Mouse (Mus musculus): ENCODE results near the gene Grasp.
A peak's percentile ranks its signal among the peaks of the same experiment; 100 is the strongest.

Grasp gene

DNA sequence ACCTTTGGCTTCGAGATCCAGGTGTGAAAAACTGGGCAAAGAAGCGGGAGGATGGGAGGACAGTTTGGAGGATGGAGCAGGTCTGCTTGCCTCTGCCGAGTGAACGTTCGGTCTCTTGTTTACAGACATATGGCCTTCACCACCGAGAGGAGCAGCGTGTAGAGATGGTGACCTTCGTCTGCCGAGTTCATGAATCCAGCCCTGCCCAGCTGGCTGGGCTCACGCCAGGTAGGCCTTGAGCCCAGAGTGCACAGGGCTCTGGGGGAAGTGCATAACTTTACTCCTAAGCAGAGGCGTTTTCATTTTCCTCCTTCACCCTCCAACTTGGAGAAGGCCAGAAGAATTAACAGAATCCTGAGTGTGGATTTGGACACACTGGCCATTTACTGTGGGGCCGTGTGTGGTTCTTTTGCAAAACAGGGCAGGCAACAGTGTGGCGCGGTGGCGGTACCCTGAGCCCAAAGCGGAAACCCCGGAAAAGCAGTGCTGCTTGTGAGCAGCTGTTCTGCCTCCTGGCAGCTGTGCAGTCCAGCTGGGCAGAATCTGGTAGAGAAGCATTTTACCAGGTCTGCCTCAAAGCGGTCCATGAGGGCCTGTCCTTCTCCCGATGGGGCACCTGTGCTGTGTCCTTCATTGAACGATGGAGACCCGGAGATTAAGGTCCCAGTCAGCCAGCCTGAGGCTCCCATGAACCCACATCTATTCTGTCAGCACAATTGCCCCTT lies 5.0 kb downstream of the Grasp start:
- DNase-seq (ENCODE audit: low spot score in 2 of 2): no peak

DNA sequence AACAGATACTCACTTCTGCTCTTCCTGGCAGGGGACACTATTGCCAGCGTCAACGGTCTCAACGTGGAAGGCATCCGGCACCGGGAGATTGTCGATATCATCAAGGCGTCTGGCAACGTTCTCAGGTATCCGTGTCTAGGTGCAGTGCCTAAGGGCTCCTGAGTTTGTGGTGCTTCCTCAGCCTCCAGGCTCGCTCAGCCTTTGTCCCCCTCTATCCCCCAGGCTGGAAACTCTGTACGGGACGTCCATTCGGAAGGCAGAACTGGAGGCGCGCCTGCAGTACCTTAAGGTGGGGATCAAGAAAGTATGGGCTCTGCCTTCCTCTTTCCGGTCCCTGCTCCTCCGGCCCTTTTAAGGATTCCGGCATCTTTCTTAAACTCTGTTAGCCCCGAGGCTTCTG lies 6.5 kb downstream of the Grasp start:
- DNase-seq (ENCODE audit: low spot score in 2 of 2): no peak

- DNase-seq (ENCODE audit: low spot score in 2 of 2): no peak
Observed at GRCm38 (mm10) chr15:101230995-101231647, 7.1 kb downstream of the Grasp start.

DNA sequence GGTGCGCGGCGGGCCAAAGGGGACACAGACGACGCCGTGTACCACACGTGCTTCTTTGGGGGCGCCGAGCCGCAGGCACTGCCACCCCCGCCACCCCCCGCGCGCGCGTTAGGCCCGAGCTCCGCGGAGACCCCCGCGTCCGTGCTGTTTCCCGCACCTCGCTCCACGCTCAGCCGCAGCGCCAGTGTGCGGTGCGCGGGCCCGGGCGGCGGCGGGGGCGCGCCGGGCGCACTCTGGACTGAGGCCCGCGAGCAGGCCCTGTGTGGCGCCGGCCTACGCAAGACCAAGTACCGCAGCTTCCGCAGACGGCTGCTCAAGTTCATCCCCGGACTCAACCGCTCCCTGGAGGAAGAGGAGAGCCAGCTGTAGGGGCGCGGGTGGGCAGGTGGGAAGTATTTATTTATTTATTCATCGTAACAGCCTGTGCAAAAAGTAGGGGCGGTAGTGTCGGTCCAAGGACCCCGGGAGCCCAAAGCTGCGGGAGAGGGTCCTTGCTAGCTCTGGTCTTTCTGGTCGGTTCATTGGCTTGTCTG lies 7.7 kb downstream of the Grasp start:
- no peak for DNase-seq (ENCODE audit: low spot score in 2 of 2)

DNA sequence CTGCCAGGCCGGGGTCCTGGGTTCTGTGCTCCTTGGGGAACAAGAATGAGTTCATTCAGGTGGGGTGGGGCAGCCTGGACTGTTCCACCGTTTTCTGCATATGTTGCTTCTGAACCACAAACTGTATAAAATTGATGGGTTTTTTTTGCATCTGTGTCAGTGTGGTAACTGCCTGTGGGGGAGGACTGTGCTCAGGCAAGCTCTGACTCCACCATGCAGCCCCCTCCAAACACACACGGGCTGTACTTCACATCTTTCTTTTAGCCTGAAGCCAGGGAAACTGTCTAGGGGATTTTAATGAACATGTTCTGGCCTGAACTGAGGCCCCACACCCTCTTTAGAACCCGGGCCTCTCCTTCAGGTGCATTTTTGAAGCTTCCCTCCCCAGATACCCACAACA lies 8.6 kb downstream of the Grasp start:
- DNase-seq (ENCODE audit: low spot score in 2 of 2): no peak

DNA sequence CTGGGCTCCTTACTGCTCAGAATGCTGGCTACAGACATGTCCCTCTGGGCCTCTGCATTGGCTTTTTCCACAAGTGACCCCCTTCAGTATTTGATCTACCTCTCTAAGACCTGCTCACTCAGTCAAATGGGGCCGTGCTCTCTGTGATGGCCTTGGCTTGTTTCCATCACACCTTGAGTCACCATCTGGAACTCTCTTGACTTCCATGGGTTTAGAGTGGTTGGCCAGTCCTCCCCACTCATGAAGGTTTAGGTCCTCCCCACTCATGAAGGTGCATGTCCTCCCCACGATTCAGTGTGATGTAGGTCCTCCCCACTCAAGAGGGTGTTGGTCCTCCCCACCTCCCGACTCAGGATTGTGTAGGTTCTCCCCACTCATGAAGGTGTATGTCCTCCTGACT lies 9.2 kb downstream of the Grasp start:
- DNase-seq (ENCODE audit: low spot score in 2 of 2): no peak

- DNase-seq (ENCODE audit: low spot score in 2 of 2): no peak
Observed at GRCm38 (mm10) chr15:101233641-101234275, 9.8 kb downstream of the Grasp start.

- no peak for DNase-seq (ENCODE audit: low spot score in 2 of 2)
Observed at GRCm38 (mm10) chr15:101234611-101235341, 10.8 kb downstream of the Grasp start.

DNA sequence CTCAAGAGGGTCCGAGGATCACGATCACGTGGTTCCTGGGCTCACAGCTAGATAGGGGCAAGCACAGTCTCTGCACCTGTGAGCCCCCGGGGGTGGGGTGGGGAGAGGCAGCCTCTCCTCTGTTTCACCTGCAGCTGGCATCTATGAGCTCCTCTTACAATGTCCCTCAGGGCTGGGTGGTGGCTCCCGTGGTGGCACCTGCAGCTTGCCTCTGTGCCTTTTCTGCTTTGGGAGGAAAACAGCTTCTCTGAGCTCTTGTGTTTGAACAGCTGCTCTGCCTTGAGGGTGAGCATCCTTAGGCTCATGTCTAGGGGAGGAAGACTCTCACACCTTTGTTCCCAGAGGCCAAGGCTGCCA lies 11.3 kb downstream of the Grasp start:
- no peak for DNase-seq (ENCODE audit: low spot score in 2 of 2)

GRCm38 (mm10) chr15:101235728-101236327 lies 11.8 kb downstream of the Grasp start:
- peak; percentile 79 to 81 for DNase-seq (ENCODE audit: low spot score in 2 of 2)

GRCm38 (mm10) chr15:101236878-101237277 lies 12.9 kb downstream of the Grasp start:
- DNase-seq (ENCODE audit: low spot score in 2 of 2): no peak

- peak; percentile 87 to 88 for DNase-seq (ENCODE audit: low spot score in 2 of 2)
Observed at GRCm38 (mm10) chr15:101238885-101239511, 15.0 kb downstream of the Grasp start.

DNA sequence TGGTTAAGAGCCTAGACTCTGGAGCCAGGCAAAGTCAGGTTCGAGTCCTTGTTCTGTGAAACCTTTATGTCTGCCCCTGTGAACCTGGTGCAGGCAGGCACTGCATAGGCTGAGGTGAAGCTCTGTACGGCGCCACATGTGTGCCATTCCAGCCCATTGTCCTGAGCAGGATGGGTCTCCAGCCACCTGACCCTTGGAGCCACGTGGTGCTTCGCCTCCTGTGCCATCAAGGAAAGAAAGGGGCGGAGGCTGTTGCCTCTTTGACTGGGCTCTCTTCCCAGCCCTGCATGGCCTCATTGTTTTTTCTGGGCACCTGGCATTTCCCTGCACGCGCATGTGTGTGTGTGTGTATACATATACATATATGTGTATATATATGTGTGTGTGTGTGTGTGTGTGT lies 15.8 kb downstream of the Grasp start:
- no peak for DNase-seq (ENCODE audit: low spot score in 2 of 2)

DNA sequence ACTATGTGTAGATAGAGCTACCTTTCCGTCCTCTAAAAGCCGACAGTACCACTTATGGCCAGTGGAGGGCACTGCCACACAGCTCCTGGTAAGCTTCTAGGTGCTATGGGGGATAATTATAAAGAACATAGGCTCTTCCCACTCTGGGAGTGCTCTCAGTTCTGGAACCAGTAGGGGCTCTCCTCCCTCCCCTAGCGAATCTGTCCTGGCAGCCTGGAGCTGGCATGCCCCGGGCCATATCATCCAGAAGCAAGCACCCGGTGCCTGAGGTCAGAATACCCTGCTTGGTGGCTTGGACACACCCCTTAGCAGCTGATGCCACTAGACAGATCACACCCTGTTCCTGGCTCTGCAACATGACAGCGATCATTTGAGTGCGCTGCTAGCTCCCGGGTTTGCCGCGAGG lies 16.8 kb downstream of the Grasp start:
- DNase-seq (ENCODE audit: low spot score in 2 of 2): peak; percentile 97 to 98

DNA sequence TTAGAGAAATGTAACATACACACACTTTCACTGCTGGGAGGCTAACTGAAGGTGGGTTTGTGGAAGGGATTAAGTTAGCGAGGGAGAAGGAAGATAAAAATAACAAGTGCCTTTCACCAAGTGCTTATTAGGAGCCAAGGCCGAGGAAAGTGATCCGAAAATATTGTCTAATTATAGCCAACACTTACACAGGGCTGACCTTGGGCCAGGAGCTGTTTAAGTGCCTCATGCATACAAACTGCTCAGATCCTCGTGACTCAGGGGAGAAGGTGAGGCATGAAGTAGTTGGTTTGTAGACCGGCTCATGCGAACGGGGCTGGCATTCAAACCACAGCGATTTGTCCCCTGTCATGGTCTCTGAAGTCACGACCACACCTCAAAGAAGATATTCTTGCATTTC lies 17.2 kb downstream of the Grasp start:
- DNase-seq (ENCODE audit: low spot score in 2 of 2): no peak

- DNase-seq (ENCODE audit: low spot score in 2 of 2): no peak
Observed at GRCm38 (mm10) chr15:101241853-101242252, 17.9 kb downstream of the Grasp start.

DNA sequence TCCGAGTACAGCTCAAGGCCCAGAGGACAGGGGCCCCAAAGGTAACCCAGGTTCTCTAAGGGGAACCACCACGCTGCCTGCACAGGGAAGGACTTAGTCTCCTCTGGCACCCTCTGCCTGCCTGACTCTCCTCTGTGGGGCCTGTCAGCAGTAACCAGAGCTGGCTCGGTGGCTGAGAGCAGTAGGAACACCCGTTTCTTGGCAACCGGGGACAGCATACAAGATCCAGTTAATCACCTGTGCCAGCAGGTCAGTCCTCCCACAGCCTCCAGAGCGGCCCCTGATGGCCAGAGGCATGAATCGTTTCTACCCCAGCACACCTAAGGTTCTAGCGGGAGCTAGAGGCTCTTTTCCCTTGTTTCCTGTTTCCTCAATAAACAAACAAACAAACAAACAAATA lies 18.7 kb downstream of the Grasp start:
- no peak for DNase-seq (ENCODE audit: low spot score in 2 of 2)

- DNase-seq (ENCODE audit: low spot score in 2 of 2): no peak
Observed at GRCm38 (mm10) chr15:101244012-101244411, 20.0 kb downstream of the Grasp start.

GRCm38 (mm10) chr15:101246231-101247154 lies 22.5 kb downstream of the Grasp start:
- peak; percentile 96 for DNase-seq (ENCODE audit: low spot score in 2 of 2)

DNA sequence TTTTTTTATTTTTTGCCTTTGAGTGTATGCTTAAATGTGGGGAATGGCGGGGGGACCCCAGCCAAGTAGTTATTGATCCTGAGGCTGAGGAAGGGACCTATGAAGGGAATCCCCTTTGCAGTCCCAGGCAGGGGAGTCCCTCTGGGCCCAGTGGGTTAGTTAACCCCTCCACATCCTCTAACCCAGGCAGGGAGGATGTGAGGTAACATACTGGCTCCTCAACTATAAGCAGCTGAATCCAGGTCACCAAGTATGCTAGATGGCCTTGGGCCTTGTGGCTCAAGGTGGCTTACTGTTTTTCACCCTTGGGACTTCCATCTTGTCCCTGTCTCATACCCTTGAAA lies 23.1 kb downstream of the Grasp start:
- DNase-seq (ENCODE audit: low spot score in 2 of 2): no peak
